10 mouse cellular contexts compared by ENCODE assay signal in the genomic region with DNA sequence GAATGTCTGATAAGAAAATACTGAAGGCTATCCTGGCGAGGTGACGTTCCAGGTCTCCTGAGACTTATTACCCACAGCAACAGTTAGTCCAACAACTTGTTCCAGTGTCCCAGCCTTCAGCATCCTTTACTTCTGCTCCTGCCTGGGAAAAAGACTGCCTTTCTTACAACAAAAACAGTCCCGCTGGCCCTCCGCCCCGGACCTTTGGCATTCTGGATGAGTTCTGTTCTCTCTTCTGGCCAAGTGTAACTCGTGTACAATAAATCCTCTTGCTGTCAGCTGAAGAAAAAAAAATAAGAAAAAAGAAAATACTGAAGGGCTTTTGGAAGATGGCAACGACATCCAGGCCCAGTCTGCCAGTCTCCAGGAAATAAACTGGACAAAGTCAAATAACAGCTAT.
DNase-seq lines count a peak whose midpoint lies in the region; ATAC-seq and TF ChIP-seq lines count a peak whose summit lies in the region.
"Had no signal": no experiment of that assay in that cellular context is flagged by ENCODE, and none has a peak within 500 bp of the region (broad histone marks: within the 10 kb centered on the region; RNA-seq: fewer than 3 reads in every experiment).

No protein-coding gene starts in this region.

- H3K4me2 ChIP-seq in liver, postnatal 0 days (ENCODE audit: low read depth, low read length) = no peak overlapping the region
- no peak overlapping the region for H3K4me2 ChIP-seq in midbrain, embryonic 14.5 days (ENCODE audit: low read length)
- H3K4me2 ChIP-seq: embryonic facial prominence, embryonic 13.5 days had no signal

- TF ChIP-seq CTCF in liver, postnatal 0 days (IDR thresholded peaks at IDR 0.05; ENCODE audit: low read depth) = no peak

- WGBS in liver, postnatal 0 days (ENCODE audit: insufficient replicate concordance) = 71% methylated on average over 7 of the region's 7 CpGs
- 85% methylated on average over 7 of the region's 7 CpGs for WGBS in midbrain, embryonic 14.5 days

- H3K27me3 ChIP-seq in liver, postnatal 0 days (ENCODE audit: insufficient read depth, low read length) = no peaks in the 10 kb centered on the region
- 0 out of 2 replicates have a peak, but pooled peaks cover 7% of the 10 kb centered on the region for H3K27me3 ChIP-seq in midbrain, embryonic 14.5 days (ENCODE audit: control insufficient read depth, insufficient read depth, low read length)
- H3K27me3 ChIP-seq: embryonic facial prominence, embryonic 13.5 days had no signal

- H3K27ac ChIP-seq in liver, postnatal 0 days (ENCODE audit: low read depth) = no peak overlapping the region
- H3K27ac ChIP-seq in midbrain, embryonic 14.5 days (replicated peaks; ENCODE audit: low read depth, low read length) = no peak overlapping the region
- H3K27ac ChIP-seq: embryonic facial prominence, embryonic 13.5 days; left cerebral cortex, adult 2 months had no signal

- H3K4me3 ChIP-seq in liver, postnatal 0 days (ENCODE audit: low read depth, low read length) = no peak overlapping the region
- H3K4me3 ChIP-seq in midbrain, embryonic 14.5 days (replicated peaks; ENCODE audit: low read depth, low read length) = no peak overlapping the region
- H3K4me3 ChIP-seq: embryonic facial prominence, embryonic 13.5 days; left cerebral cortex, adult 2 months had no signal

- no peaks in the 10 kb centered on the region for H3K9me3 ChIP-seq in liver, postnatal 0 days (ENCODE audit: low read length)
- no peaks in the 10 kb centered on the region for H3K9me3 ChIP-seq in midbrain, embryonic 14.5 days (ENCODE audit: control insufficient read depth, low read length)
- H3K9me3 ChIP-seq: embryonic facial prominence, embryonic 13.5 days had no signal

- no peak for ATAC-seq in liver, postnatal 0 days
- no peak for ATAC-seq in midbrain, embryonic 14.5 days (ENCODE audit: low FRiP score, low TSS enrichment)

- no peaks in the 10 kb centered on the region for H3K36me3 ChIP-seq in liver, postnatal 0 days (replicated peaks; ENCODE audit: insufficient read depth, low read length)
- H3K36me3 ChIP-seq in midbrain, embryonic 14.5 days (ENCODE audit: control insufficient read depth, insufficient read depth, low read length) = no peaks in the 10 kb centered on the region
- H3K36me3 ChIP-seq: embryonic facial prominence, embryonic 13.5 days had no signal

- no peaks in the 10 kb centered on the region for H3K4me1 ChIP-seq in liver, postnatal 0 days (ENCODE audit: insufficient read depth)
- peaks cover 13% of the 10 kb centered on the region for H3K4me1 ChIP-seq in midbrain, embryonic 14.5 days (ENCODE audit: control insufficient read depth, insufficient read depth, low read length)

- TF ChIP-seq EP300 in liver, postnatal 0 days (IDR thresholded peaks at IDR 0.05; ENCODE audit: low read depth) = no peak

- H3K9ac ChIP-seq in liver, postnatal 0 days (replicated peaks) = no peak overlapping the region
- H3K9ac ChIP-seq in midbrain, embryonic 14.5 days (replicated peaks; ENCODE audit: low read length) = no peak overlapping the region
- H3K9ac ChIP-seq: embryonic facial prominence, embryonic 13.5 days had no signal

- DNase-seq in cerebellum, adult 9-11 months = peak; percentile 16
- no peak for DNase-seq in cerebellum, adult 8-10 months
- peak; percentile 72 for DNase-seq in urinary bladder, postnatal 14 days (ENCODE audit: low spot score)
- no peak for DNase-seq in urinary bladder, adult 2 months (ENCODE audit: low spot score)
- peak; percentile 66 to 71 for DNase-seq in kidney, postnatal 25 days
- no peak for DNase-seq in liver, postnatal 0 days
- no peak for DNase-seq in midbrain, embryonic 14.5 days
- no peak for DNase-seq in thymus, postnatal 4 days

Comparison
In these comparisons a context has a peak if more than half of its experiments do, and no peak if none do; other contexts are left out.
1. DNase-seq: peak in cerebellum, adult 9-11 months (single experiment), urinary bladder, postnatal 14 days (single experiment) and kidney, postnatal 25 days (2 of 2); none in cerebellum, adult 8-10 months (single experiment), urinary bladder, adult 2 months (single experiment), liver, postnatal 0 days (single experiment), midbrain, embryonic 14.5 days (single experiment) and thymus, postnatal 4 days (single experiment).